Comparison of ENCODE assay signal across 20 mouse cellular contexts in the genomic region with DNA sequence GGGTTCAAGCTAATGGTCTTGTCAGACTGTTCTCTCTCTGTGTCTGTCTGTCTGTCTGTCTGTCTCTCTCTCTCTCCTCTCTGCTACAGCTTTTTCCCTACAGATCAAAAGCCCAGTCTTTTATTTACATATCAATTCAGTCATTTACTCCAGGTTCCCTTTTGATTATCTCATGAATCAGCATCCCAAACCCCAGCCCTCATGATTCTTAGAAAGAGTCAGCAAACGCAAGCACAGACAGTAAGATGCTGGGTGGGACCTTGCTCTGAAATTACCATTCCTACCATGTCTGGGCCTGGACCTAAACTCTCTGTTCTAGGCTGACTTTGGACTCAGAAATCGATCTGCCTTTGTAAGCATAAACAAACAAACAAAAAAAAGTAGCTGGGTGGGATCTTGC.
"Had no signal": no experiment of that assay in that cellular context is flagged by ENCODE, and none has a peak within 500 bp of the region (broad histone marks: within the 10 kb centered on the region; RNA-seq: fewer than 3 reads in every experiment).

No protein-coding gene starts in this region.

- H3K4me2 ChIP-seq: lung, embryonic 15.5 days; midbrain, embryonic 11.5 days; midbrain, embryonic 13.5 days; midbrain, embryonic 15.5 days; neural tube, embryonic 12.5 days had no signal

- H3K27ac ChIP-seq: lung, embryonic 15.5 days; macrophage; midbrain, embryonic 13.5 days; midbrain, embryonic 15.5 days; neural tube, embryonic 12.5 days had no signal

- H3K4me1 ChIP-seq: lung, embryonic 15.5 days; megakaryocyte, embryonic 14.5 days; midbrain, embryonic 13.5 days; midbrain, embryonic 15.5 days; neural tube, embryonic 12.5 days had no signal

- H3K9me3 ChIP-seq: lung, embryonic 15.5 days; midbrain, embryonic 15.5 days had no signal

- H3K27me3 ChIP-seq: lung, embryonic 15.5 days; megakaryocyte, embryonic 14.5 days; midbrain, embryonic 13.5 days; midbrain, embryonic 15.5 days; neural tube, embryonic 12.5 days had no signal

- DNase-seq: liver, postnatal 0 days; lung, adult 2 months; lung, postnatal 14 days; lung, postnatal 36 days; retina, postnatal 1 day; right cerebral cortex, adult 18-20 months; right cerebral cortex, postnatal 25 days; right cerebral cortex, postnatal 4 days; spleen, adult 18-20 months; thymus, adult 18-20 months; thymus, postnatal 14 days; thymus, postnatal 36 days had no signal

- H3K4me3 ChIP-seq: lung, embryonic 15.5 days; megakaryocyte, embryonic 14.5 days; midbrain, embryonic 13.5 days; midbrain, embryonic 15.5 days; neural tube, embryonic 12.5 days had no signal

- H3K9ac ChIP-seq: liver, postnatal 0 days; lung, embryonic 15.5 days; midbrain, embryonic 13.5 days; midbrain, embryonic 15.5 days; neural tube, embryonic 12.5 days had no signal

- ATAC-seq: liver, postnatal 0 days; lung, postnatal 0 days; midbrain, embryonic 13.5 days; midbrain, embryonic 15.5 days had no signal

- H3K36me3 ChIP-seq: lung, embryonic 15.5 days; midbrain, embryonic 13.5 days; midbrain, embryonic 15.5 days; neural tube, embryonic 12.5 days had no signal
